Comparison of ENCODE assay signal across 10 mouse cellular contexts in genomic region chr19:47279372-47279771, GRCm38 (mm10).
DNase-seq lines count a peak whose midpoint lies in the region; ATAC-seq lines count a peak whose summit lies in the region.
"Had no signal": no experiment of that assay in that cellular context is flagged by ENCODE, and none has a peak within 500 bp of the region (broad histone marks: within the 10 kb centered on the region; RNA-seq: fewer than 3 reads in every experiment).

No protein-coding gene starts in this region.

- H3K4me1 ChIP-seq in hindbrain, embryonic 16.5 days (ENCODE audit: control insufficient read depth, insufficient read depth, low read depth, low read length): peaks cover 10% of the 10 kb centered on the region
- H3K4me1 ChIP-seq in hindbrain, embryonic 13.5 days (replicated peaks): peaks cover 5% of the 10 kb centered on the region; the same call in 1 of the 2 replicates

- no peak overlapping the region for H3K4me3 ChIP-seq in hindbrain, embryonic 16.5 days (ENCODE audit: low read length)
- no peak overlapping the region for H3K4me3 ChIP-seq in hindbrain, embryonic 13.5 days
- H3K4me3 ChIP-seq: liver, embryonic 15.5 days had no signal

- H3K9ac ChIP-seq in hindbrain, embryonic 16.5 days (ENCODE audit: low read depth, low read length): no peak overlapping the region
- no peak overlapping the region for H3K9ac ChIP-seq in hindbrain, embryonic 13.5 days
- H3K9ac ChIP-seq: liver, embryonic 15.5 days had no signal

- no peak for ATAC-seq in hindbrain, embryonic 16.5 days
- no peak for ATAC-seq in hindbrain, embryonic 13.5 days (ENCODE audit: low FRiP score)

- no peaks in the 10 kb centered on the region for H3K36me3 ChIP-seq in hindbrain, embryonic 16.5 days (ENCODE audit: control insufficient read depth, insufficient read depth, low read length)
- peaks cover 23% of the 10 kb centered on the region for H3K36me3 ChIP-seq in hindbrain, embryonic 13.5 days

- DNase-seq in adipocyte (ENCODE audit: low spot score): peak; percentile 65
- DNase-seq in heart, adult 8-10 months (ENCODE audit: low spot score): peak; percentile 64
- peak; percentile 62 for DNase-seq in kidney, postnatal 14 days
- DNase-seq in natural killer cell, adult 2 months (ENCODE audit: low spot score in 2 of 2): no peak
- no peak for DNase-seq in spleen, postnatal 4 days (ENCODE audit: low spot score in 2 of 2)
- no peak for DNase-seq in right cerebral cortex, postnatal 10 days (ENCODE audit: low spot score in 2 of 2)
- DNase-seq: thymus, adult 2 months had no signal

- no peaks in the 10 kb centered on the region for H3K9me3 ChIP-seq in hindbrain, embryonic 16.5 days (ENCODE audit: control insufficient read depth, low read length)
- no peaks in the 10 kb centered on the region for H3K9me3 ChIP-seq in hindbrain, embryonic 13.5 days
- H3K9me3 ChIP-seq: liver, embryonic 15.5 days had no signal

- no peak overlapping the region for H3K4me2 ChIP-seq in hindbrain, embryonic 16.5 days (ENCODE audit: low read length)
- no peak overlapping the region for H3K4me2 ChIP-seq in hindbrain, embryonic 13.5 days
- H3K4me2 ChIP-seq: liver, embryonic 15.5 days had no signal

- H3K27me3 ChIP-seq in hindbrain, embryonic 16.5 days (replicated peaks; ENCODE audit: control insufficient read depth, insufficient read depth, low read length): no peaks in the 10 kb centered on the region
- H3K27me3 ChIP-seq in hindbrain, embryonic 13.5 days: no peaks in the 10 kb centered on the region
- H3K27me3 ChIP-seq: liver, embryonic 15.5 days had no signal

- 81% methylated on average over 4 of the region's 4 CpGs for WGBS in hindbrain, embryonic 16.5 days
- 91% methylated on average over 4 of the region's 4 CpGs for WGBS in hindbrain, embryonic 13.5 days

- H3K27ac ChIP-seq in hindbrain, embryonic 16.5 days (ENCODE audit: low read depth, low read length): peak overlapping the region; percentile 49
- H3K27ac ChIP-seq in hindbrain, embryonic 13.5 days: no peak overlapping the region
- H3K27ac ChIP-seq: liver, embryonic 15.5 days had no signal

Comparison
In these comparisons a context has a peak if more than half of its experiments do, and no peak if none do; other contexts are left out.
1. DNase-seq: peak in adipocyte (single experiment), heart, adult 8-10 months (single experiment) and kidney, postnatal 14 days (single experiment); none in natural killer cell, adult 2 months (0 of 2), spleen, postnatal 4 days (0 of 2) and right cerebral cortex, postnatal 10 days (0 of 2).